Mouse (Mus musculus): ENCODE data around the gene Rps27a.
A peak's percentile ranks its signal among the peaks of the same experiment; 100 is the strongest.
"Not testable (repeated sequence)": the region's sequence is repeated elsewhere in the genome, so short reads cannot be mapped to it uniquely, and the experiment has no call there.

The Rps27a gene

GRCm38 (mm10) chr11:29547752-29548503 is at the start of gene Rps27a, which contains the start of gene Clhc1:
Gene Rps27a (minus strand): TSS chr11:29548109.
Gene Clhc1 (plus strand): TSS chr11:29547950.
- DNase-seq: peak; percentile 98

- no peak for DNase-seq
Observed at GRCm38 (mm10) chr11:29597159-29597558, 49.2 kb upstream of the Rps27a start.

- DNase-seq: no peak
Observed at GRCm38 (mm10) chr11:29595217-29595616, 47.3 kb upstream of the Rps27a start.

GRCm38 (mm10) chr11:29579610-29580009 is 31.7 kb upstream of the Rps27a start:
- peak; percentile 52 for DNase-seq

- DNase-seq: no peak
Observed at GRCm38 (mm10) chr11:29572656-29573055, 24.7 kb upstream of the Rps27a start.

- DNase-seq: no peak
Observed at GRCm38 (mm10) chr11:29571536-29571935, 23.6 kb upstream of the Rps27a start.

- no peak for DNase-seq
Observed at GRCm38 (mm10) chr11:29563406-29563805, 15.5 kb upstream of the Rps27a start.

GRCm38 (mm10) chr11:29560990-29561389 is 13.1 kb upstream of the Rps27a start:
- no peak for DNase-seq

- DNase-seq: no peak
Observed at GRCm38 (mm10) chr11:29560452-29560851, 12.5 kb upstream of the Rps27a start.

GRCm38 (mm10) chr11:29549425-29549778 is 1.5 kb upstream of the Rps27a start:
- peak; percentile 53 to 65 for DNase-seq

GRCm38 (mm10) chr11:29548504-29549424 is 855 bp upstream of the Rps27a start:
- peak; percentile 14 to 23 for DNase-seq

- DNase-seq: no peak
Observed at GRCm38 (mm10) chr11:29547249-29547751, 609 bp downstream of the Rps27a start.

- no peak for DNase-seq
Observed at GRCm38 (mm10) chr11:29546762-29547161, 1.1 kb downstream of the Rps27a start.

- DNase-seq: not testable (repeated sequence)
Observed at GRCm38 (mm10) chr11:29546297-29546696, 1.6 kb downstream of the Rps27a start.

GRCm38 (mm10) chr11:29545150-29545752 is 2.7 kb downstream of the Rps27a start:
- not testable (repeated sequence) for DNase-seq

- no peak for DNase-seq
Observed at GRCm38 (mm10) chr11:29544225-29544945, 3.5 kb downstream of the Rps27a start.

- DNase-seq: no peak
Observed at GRCm38 (mm10) chr11:29538201-29538600, 9.7 kb downstream of the Rps27a start.

GRCm38 (mm10) chr11:29525988-29526794 is 21.7 kb downstream of the Rps27a start, which contains the start of gene Mtif2:
Gene Mtif2 (plus strand): TSS chr11:29526408.
- peak; percentile 69 to 73 for DNase-seq

- DNase-seq: peak; percentile 97 to 98
Observed at GRCm38 (mm10) chr11:29514682-29515412, 33.1 kb downstream of the Rps27a start, which contains the start of gene Prorsd1. Gene Prorsd1 (minus strand): TSS chr11:29515033.

GRCm38 (mm10) chr11:29514325-29514681 is 33.6 kb downstream of the Rps27a start:
- peak in 1 of 2 experiments; percentile 51 for DNase-seq

Data from B cell, adult 2 months (primary cell).